Mouse (Mus musculus) gastrocnemius, adult 18-20 months (tissue): ENCODE data around the gene Mta1. TPM values are rescaled to one million over a fixed set of nuclear protein-coding genes. Genes with fewer than 3 reads are reported as not detected.
A peak's percentile ranks its signal among the peaks of the same experiment; 100 is the strongest.

Experiments
- DNase-seq: peaks from one replicate; pipeline ENCODE4 v3.0.0; 2021; ENCODE audit warnings: low spot score
- total RNA-seq, 2 experiments: library from RNA; stranded (reverse); gene quantifications; 2 replicates each; pipeline ENCODE4 v1.2.3; 2021

The Mta1 gene
- total RNA-seq, 2 experiments from 2014 or later = 38.0 to 41.7 TPM

DNA sequence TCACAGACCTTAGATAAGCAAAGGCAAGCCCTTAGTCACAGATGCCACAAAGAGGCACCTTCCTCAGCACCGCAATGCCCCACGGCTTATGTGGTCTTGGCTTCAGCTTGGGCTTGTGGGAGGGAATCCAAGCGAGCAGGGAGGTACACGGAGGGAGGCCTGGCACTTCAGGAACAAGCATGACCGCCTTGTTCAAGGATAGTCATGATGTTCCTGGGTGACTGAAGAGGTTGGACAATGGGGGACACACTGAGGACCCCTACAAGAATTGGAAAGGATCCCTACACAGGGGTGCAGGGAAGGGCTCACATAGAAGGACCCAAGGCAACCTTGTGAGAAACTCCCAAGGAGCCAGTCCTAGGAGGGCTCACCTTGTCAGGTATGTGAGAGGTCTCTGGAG is 1.0 kb upstream of the Mta1 start:
- no peak for DNase-seq

DNA sequence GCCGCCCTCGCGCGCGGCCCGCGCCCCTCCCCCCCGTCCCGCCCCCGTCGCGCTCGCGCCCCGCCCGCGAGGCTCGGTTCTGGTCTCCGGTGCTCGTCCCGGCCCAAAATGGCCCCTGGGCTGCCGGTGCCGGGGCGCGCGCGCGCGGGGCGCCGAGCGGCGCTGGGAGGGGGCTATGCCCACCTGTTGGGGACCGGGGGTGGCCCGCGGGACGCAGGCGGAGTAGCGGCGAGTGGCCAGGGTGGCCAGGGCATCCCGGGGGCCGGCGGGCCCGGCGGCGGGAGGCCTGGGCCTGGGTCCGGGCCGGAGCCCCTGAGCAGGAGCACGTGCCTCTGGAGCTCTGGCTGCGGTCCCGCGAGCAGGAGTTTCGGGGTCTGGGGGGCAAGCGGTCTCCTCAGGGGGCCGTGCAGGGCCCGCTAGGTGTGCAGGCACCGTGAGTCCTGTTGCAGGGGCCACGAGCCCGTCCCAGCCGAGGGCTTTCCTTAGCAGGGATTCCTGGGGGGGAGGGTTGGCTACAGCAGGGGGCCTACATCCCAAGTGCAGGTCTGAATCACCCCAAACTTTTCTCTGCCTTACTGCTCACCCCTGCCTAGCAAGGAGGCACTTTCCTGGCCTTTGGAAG is 563 bp downstream of the Mta1 start:
- DNase-seq = no peak

GRCm38 (mm10) chr12:113099470-113100237 is 1.6 kb downstream of the Mta1 start:
- DNase-seq = no peak

DNA sequence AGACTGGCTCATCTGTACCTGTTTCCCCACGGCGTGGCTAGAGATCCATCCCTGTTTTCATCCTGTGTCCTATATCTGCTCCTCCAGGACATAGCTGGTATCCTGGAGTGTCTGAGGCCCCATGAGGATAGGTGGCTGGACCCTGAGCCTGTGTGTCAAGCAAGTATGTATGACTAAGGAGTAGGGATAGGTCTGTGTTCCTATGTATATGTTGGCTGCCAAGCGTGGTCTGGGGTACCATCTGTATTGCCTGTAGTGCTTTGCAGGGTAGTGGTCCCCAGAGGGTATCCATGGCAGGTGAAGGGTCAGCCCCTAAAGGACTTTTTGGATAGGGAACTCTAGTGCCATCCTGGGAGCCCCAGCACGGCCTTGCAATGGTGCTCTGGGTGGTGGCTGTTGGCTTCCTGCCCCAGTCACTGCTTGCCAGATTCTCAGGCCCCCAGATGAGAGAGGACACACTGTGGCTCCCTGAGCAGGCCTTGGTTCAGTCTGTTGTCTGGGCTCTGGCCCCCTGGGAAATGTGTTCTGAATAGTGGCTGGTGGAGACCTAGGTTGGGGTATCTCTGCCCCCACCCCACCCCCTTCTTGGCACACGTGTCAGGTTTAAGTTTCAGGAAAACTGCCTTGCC is 2.5 kb downstream of the Mta1 start:
- DNase-seq = peak; percentile 53

- DNase-seq = no peak
Measured at GRCm38 (mm10) chr12:113101251-113101960, 3.3 kb downstream of the Mta1 start.

DNA sequence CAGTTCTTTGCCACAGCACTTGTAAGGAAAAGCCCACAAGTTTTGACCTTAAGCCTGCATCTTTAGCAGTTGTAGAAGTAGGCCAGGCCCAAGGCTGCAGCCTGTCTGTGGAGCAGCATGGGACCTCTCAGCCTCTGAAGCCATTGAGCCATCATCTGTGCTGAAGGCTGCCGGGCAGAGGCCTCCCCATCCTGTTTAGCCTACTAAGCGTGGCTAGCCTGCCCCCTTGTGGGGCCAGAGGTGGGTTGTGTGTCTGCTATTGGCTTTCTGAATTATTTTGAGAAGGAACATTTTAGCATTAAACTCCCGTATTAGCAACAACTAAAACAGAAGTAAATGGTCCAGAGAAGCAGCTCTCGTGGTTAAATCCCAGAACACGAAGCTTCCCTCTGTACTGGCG is 4.4 kb downstream of the Mta1 start:
- peak; percentile 45 for DNase-seq

DNA sequence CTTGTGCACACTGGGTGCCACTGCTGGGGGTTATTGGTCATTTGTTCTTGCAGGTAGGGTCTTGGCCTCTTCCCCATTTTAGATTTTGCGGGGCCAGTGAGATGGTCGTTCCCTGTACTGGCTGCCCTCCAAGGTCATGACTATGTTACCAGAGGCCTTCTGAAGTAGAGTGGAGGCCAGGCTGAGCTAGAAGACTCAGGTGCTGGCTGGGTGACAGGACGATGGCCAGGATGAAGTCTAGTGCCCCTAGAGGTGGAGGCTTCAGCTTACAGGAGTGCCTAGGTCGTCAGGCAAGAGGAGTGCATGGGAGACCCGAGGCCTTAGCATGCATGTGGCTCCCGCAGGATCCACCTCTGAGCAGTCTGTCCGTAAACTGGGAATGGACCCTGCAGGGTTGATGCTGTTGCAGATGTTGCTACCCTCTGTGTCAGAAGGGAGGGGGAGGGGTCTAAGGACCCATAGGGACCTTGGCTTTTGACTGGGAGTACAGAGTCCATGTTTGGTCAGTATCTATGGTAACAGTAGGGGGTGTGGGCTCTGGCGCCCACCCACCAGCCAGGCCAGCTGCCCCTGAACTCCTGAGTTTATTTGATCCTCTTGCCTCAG is 5.9 kb downstream of the Mta1 start:
- no peak for DNase-seq

DNA sequence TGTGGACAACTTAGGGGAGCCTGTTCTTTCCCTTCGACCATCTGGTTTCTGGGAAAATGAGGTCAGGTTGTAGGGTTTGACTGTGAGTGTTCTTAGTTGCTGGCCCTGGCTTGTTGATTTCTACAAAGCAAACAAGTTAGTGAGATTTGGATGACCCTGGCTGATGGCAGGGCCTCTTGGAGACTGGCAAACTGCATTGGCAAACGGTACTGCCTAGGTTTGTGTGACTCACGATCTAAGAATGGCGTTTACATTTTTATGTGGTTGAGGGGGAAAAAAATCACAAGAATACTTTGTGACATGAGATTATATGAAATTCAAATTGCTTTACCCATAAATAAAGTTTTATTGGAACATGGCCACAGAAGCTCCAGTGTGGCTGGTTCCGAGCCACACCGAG is 8.3 kb downstream of the Mta1 start:
- DNase-seq = no peak

- DNase-seq = no peak
Measured at GRCm38 (mm10) chr12:113107431-113108124, 9.5 kb downstream of the Mta1 start.

- DNase-seq = no peak
Measured at GRCm38 (mm10) chr12:113108528-113109283, 10.6 kb downstream of the Mta1 start.

- no peak for DNase-seq
Measured at GRCm38 (mm10) chr12:113109801-113110200, 11.7 kb downstream of the Mta1 start.

DNA sequence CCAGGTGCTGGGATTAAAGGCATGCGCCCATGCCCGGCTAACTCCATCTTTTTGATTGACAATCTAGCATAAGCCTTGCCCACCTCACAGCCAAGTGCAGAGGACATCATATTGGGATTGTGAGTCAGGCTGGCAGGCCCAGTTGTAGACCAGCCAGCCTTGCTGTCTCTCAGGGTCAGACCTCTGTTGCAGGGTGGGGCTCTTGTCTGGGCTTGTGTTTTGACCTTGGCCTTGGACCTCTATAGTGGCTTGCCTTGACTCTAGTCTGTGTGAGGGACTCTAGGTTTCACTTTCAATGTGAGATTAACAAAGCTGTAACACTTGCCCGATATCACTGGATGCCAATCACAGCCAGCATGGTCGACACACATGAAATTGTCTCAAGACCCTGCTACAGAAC is 16.1 kb downstream of the Mta1 start:
- no peak for DNase-seq

DNA sequence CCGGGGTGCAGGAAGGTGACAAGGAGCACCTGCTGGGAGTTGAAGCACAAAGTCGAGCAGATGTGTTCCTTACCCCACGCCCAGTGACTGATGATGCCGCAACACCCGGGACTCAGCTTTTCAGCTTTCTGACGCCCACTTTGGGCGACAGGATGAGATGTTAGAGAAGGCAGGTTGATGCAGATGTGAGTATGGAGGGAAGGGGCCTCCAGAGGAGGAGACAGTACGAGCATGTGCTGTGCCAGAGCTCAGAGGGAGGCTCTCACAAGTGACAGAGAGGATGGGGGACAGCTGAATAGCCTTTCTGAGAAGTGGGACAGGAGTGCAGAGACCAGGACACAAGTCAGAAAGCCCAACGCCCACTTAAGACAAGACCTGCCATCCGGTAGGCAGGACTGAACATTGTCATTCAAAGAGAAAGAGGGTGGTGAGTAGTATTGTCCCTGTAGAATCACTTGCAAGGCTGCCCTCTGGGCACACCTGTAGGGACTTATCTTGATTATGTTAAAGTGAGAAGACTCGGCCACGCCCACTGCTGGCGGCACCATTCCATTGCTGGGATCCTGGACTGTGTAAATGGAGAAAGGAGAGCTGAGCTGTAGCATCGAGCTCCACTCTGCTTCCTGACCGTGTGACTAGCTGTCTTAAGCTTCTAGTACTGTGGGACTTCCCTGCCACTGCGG is 16.9 kb downstream of the Mta1 start:
- DNase-seq = no peak

GRCm38 (mm10) chr12:113119516-113120410 is 21.7 kb downstream of the Mta1 start:
- peak; percentile 89 for DNase-seq

GRCm38 (mm10) chr12:113124726-113125125 is 26.6 kb downstream of the Mta1 start:
- DNase-seq = peak; percentile 77

GRCm38 (mm10) chr12:113130732-113131131 is 32.7 kb downstream of the Mta1 start:
- no peak for DNase-seq

GRCm38 (mm10) chr12:113131601-113132000 is 33.5 kb downstream of the Mta1 start:
- DNase-seq = no peak

GRCm38 (mm10) chr12:113132567-113132966 is 34.5 kb downstream of the Mta1 start:
- peak; percentile 67 for DNase-seq

GRCm38 (mm10) chr12:113133260-113133659 is 35.2 kb downstream of the Mta1 start:
- no peak for DNase-seq
